Mouse (Mus musculus) thymus, postnatal 0 days (tissue): Measurements from ENCODE around the gene Uvrag. TPM values are rescaled to one million over a fixed set of nuclear protein-coding genes. Genes with fewer than 3 reads are reported as not detected.
A peak's percentile ranks its signal among the peaks of the same experiment; 100 is the strongest.

Experiments used
- DNase-seq: peaks from one replicate; pipeline ENCODE4 v3.0.0-alpha.2; 2015; ENCODE audit warnings: low spot score
- polyA plus RNA-seq: library from polyadenylated mRNA; unstranded; fragments of >200 nt; fragmentation: Nextera tagmentation; extraction: Ambion mirVana; gene quantifications from 2 replicates; pipeline ENCODE4 v1.2.1, GENCODE M21; 2015

Gene Uvrag
- polyA plus RNA-seq, 1 experiment from 2014 or later: 30.9 TPM

DNA sequence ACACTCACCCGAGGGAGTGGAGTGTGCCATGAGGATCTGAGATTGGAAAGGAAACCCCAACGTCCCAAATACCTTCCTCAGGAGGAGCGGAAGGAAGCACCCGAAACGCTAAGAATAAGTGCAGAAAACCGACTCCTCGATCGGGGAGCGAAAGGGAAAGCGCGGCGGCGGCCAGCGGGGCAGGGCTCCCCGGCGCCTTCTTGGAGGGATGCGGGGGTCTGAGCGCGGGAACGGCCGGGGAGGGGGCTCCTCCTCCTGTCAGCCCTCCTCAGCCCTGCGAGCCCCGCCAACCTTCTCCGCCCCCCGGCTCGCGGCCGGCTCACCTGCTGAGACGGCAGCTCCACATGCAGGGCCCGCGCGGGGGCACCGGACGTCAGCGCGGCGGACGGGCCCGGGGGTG is 430 bp downstream of the Uvrag start:
- DNase-seq: no peak

DNA sequence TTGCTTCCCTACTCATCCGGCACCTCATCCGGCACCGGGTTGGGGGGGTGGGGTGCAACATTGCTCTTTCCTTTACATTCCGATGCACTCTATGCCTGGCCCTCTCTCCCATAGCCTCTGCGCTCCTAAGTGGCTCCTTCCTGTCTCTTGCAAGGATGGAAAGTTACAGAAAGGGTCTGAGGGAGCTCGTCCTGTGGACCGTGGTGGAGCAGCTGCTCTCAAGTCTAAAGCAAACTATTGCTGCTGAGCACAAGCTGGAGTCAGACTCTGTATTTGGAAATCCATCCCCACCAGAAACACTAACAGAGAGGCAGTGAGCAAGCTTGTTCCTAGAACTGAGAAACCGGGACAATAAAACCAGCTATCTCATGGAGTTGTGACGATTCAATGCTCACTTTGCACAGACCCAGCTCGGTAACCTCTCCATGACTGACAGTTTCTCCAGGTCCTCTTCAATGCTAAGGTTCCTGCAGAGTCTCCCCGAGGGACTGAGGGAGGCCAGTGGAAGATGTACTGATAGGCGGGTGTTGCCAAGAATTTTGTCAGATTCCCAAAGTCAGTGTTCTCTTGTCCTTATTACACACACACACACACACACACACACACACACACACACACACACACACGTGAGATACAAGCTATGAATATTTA is 975 bp downstream of the Uvrag start:
- DNase-seq: peak; percentile 54

DNA sequence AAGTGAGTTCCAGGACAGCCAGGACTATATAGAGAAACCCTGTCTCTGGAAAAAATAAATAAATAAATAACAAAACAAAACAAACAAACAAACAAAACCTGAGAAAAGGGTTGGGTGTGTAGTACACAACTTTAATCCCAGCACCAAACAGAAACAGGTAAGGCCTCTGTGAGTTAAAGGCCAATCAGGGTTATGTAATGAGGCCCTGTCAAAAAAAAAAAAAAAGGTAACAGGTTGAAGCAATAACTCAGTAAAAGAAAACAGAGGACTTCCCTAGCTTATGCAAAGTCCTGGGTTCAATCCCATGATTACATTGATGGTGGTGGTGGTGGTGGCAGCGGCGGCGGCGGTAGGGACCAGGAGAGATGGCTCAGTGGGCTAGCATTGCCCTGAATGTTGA is 3.4 kb downstream of the Uvrag start:
- no peak for DNase-seq

DNA sequence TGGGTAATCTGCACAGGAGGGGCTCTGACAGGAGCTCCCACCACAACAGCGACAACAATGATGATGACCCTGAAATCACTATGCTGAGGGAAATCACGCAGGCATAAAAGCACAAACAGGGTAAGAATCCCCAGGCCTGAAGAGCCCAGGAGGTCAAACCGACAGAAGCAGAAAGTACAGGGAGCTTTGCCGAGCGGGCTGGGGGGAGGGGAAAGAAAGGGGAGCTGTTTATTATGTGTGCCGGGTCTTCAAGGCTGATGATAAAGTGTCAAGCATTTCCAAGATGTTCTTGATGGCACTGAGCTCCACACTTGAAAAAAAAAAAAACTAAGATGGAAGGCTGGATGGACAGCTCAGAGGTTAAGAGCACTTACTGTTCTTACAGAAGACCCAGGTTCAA is 4.2 kb downstream of the Uvrag start:
- no peak for DNase-seq

DNA sequence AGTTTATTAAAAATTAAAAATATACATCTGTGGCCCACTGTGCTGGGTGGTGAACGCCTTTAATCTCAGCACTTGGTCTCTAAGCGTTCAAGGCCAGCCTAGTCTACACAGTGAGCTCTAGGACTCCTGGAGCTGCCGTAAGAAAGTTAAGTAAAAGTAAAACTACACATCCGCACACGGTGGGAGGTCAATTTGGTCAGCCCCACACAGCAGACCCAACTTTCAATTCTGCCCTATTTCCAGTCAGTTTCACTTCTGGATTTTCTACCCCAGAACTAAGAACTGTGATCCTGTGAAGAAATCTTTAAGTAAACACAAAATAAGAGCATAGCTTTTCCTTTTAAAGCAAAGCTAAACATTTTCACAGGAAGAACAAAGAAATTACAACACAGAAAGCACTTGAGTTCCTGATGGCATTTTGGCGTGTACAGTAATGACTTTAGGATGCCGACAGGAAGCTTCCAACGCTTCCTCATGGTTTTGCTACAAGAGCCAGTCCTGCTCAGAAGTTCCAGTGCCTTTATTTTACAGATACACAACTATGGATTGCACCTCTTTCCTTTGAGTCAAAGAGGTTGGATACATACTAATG is 7.0 kb downstream of the Uvrag start:
- no peak for DNase-seq

DNA sequence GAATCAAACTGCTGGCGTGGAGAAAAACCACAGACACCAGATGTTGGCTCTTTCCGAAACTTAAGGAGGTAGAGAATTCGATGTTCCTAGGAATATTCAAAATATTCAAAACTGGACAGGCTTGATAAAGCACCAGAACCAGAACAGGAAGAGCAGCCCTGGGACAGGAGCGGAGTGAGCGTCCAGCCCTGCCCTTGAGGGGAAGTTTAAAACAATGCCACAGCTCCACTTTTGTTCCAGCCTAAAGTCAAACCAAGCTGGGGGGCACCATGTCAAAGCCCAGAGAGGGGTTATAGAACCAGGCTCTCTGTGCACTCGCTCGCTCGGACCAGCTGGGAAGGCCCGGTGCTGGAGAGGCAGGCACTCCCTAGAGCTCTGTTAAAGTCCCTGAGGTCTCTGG is 8.3 kb downstream of the Uvrag start:
- DNase-seq: no peak

DNA sequence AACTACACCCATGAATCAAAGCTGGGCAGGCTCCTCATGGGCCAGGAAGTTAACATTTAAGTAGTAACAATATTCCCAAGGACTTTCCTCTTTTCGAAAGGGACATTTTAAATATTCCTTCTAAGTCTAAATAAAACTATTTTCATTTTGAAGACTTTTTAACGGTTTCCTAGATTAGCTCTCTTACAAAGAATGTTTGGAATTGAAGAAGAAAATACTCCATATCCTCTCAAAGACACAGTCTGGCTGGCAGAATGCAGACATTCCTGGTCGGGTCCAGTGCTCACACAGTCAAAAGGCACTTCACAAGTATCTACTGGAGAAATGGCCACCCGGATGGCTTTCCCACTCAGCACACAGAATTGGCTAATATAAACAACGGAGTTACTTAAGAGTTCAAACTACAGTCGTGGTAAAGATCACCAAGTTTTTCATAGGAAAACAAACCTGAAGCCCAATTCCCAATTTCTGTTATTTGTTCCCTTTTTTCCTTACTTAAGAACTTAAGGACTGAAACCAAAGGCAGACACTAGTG is 9.1 kb downstream of the Uvrag start:
- DNase-seq: no peak

DNA sequence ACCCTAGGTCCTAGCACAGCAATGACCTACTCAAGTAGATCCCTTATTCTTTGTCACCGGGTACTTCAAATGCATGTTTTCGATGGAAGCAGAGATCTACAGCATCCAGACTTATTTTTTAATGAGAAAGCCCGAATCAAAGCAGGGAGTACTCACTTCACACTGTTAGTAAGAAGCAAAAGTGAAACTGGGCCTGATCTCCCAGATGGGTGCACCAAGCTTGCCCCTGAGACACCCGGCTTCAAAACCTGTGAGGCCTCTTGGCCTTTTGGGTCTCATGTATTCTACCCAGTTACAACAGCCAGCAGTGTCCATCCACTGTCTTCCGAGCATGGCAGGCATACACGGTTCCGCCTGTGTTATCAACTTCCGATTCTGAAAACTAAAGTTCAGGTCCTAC is 12.0 kb downstream of the Uvrag start:
- no peak for DNase-seq

DNA sequence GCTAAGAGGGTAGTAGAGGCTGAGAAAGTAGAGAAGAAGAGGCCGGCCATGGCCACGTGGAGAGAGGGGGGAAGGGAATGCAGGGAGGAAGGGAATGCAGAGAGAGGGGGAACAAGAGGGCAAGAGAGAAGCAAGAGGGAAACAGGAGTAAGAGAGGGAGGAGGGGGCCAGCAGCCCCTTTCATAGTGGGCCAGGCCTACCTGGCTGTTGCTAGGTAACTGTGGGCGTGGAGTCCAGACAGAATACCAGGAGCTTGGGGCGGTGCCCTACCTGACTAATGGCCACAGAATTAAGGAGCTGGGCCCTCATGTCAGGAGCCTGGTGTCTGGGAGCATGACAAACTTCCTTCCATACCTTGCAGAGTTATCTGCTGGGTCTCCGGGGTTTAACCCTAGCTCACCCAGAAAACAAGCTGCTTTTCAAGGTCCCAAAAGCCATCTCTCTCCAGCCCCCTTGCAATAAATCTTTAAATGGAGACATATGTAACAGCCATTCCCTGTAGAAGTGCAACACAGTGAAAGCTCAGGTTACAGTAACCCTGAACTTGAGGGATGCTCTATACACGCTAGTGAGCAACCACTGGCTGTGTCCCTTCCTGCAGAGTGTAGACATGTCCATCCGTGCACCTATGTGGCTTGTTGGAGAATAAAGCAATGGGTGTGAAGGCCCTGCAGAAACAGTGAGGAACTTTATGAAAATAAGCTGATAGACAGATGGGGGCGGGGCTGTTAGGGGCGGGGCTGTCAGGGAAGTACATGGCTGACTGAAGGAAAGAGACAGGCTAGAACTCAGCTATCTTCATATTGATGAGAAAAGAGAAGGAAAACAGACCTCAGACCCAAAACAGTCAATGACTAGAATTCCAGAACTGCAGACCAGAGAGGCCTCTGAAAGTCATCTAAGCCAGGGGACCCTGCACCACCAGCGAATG is 12.7 kb downstream of the Uvrag start:
- DNase-seq: no peak

DNA sequence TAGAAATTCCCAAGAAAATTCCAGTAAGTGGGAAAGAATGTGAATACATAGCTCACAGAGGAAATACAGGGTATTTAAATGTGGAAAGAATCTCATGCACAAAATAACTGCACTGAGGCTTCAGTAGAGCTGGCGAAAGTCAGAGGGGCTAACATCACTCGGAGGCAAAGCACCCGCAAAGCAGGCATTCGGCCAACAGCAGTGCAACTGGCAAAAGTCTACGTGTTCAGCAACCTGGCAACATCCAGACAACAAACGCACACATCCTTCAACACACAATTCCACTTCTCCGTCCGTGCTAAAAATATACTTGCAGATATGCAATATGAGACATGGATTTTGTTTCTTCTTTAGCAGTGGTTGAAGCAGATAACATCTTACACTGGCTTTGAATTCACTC is 14.9 kb downstream of the Uvrag start:
- DNase-seq: no peak

DNA sequence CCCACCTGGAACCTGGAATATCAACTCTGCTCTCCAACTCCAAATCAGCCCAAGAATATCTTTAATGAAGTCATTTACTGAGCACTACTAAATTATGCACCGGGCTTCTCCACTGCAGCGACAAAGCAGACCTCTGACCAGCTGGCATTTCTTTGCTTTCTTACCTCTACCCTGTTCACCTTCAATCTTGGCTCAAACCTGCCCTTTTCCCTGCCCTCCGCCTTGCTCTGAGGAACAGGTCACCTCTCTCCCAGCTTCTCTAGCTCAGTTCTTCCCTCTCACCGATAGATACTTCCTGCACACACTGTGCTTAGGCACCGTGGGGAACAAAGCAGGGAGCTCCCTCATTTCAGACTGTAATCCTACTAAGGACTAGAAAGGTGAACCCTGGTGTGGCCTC is 18.3 kb downstream of the Uvrag start:
- no peak for DNase-seq

DNA sequence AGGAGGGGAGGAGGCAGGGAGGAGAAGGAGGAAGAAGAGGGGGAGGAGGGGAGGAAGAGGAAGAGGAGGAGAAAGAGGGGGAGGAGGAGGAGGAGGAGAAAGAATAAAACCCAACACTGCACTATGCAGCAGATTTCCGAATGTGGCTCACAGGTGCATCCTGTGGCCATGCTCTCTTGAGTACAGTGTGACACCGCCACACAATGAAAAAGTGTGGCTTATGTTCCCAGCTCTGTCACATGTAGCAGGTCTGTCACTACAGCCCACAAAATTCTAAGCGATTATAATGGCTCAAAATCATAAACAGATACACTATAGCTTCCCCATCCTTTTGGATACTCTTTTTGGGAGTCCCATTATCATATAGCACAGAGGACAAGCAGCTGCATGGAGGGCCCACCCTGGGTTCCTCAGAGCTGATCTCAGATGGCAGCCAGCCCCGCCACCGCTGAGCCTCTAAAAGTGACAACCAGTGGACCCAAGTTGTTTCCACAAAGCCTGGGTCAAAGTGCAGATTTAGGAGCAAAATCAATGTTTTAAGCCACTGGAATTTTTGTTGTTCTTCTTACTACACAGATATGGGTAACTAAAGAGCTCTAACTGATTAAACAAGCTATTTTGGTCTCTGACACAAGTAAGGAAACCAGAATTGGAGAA is 19.9 kb downstream of the Uvrag start:
- DNase-seq: peak; percentile 79

DNA sequence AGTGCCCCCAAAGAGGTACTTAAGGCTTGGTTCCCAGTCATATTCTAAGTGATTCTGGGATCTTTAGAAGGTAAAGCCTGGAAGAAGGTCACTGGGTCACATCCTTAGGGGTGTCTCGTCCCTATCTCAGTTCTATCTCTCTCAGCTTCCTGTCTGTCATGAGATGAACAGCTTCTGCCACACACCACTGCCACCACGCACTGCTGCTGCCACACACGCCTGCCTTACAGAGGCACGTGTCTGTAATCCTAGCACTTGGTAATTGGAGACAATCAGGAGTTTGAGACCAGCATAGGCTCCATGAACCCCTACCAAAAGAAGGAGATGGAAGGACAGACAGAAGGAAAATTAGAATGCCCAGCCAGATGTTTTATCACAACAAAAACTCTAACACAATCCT is 20.9 kb downstream of the Uvrag start:
- peak; percentile 46 for DNase-seq

DNA sequence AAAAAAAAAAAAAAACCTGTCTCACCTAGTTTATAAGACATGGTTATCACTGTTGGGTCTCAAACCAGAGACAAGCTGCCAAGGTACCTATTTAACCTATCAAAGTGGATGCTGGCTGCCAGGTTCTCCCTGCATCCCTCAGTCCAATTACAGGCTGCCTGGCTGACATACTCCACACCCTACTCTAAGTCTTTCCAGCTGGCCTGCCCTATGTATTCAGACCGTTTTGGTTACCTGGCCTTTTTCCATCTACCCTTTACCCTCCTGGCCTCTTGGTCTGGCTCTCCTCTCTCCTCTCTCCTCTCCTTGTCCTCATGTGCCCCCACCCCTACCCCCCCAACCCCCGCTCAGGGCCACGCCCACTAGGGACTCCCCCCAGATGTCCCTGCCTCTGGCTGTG is 24.2 kb downstream of the Uvrag start:
- DNase-seq: no peak

DNA sequence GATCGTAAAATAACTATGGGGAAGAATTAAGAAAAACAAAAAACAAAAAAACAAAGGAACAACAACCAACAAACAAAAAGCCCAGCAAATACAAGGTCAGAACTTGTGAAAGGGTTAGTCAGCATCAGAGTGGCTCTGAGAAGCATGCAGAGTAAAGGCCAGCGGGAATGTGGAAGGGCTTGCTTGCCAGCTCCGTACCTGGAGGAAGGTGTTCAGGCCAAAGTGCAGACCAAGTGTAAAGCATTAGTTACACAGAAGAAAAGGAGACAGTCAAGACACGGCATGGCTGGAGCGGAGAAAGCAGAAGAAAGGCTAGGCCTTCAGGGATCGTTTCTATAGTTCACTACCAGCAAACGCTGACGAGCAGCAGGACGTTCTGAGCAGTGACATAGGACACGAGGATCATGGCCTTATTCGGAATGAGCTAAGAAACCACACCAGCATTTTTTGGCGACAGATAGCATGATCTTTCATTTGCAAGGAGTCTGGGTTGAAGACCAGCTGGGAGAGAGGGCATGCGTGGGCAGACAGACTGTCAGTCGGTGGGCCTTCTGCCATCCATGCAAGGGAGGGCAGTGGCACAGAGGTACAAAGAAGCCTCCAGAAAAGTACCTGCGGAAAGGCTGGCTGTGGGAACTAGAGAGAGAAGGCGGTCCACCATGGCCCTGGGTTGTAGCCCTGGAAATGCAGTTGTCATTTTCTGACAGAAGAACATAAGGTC is 26.8 kb downstream of the Uvrag start:
- no peak for DNase-seq

DNA sequence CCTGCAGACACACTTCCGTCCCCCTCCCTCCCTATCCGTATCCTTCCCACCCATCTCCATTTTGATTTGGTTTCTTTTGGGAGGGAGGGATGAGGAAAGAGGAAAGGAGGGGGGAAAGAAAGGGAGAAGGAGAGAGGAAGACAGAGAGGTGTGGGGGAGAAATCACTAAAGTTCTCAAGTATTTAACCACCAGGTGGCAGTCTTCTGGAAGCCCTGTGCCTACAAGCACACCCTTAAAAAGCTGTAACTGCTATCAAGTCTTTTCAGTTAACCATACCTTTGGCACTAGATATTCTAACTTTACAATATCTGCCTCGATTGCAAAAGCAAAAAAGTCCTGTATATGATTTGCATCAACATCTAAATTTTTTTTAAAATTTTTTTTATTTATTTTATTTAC is 33.4 kb downstream of the Uvrag start:
- DNase-seq: peak; percentile 80

DNA sequence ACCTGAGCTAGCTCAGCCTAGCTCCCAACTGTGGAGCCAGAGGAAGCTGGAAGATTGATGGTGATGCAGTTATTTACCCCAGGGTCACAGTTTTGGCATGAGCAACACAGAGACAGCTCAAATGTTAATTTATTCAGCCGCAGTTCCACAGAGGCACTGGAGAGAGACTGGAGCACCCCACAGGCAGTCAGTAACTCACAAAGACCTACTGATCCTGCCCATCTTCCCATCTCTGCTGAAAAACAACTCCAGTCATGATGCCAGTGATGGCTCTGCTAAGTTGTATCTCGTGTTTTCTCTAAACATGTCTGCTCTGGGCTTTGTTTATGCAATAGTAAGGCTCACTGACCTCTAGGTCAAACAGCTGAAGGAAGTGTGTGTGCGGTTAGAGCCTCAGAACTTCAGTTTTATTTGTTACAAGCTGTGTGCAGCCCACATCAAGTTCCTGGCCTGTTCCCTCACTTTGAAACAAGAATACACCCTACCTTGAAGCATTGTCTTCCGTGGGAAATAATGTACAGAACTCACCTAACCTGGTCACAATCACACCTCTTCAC is 34.1 kb downstream of the Uvrag start:
- no peak for DNase-seq

DNA sequence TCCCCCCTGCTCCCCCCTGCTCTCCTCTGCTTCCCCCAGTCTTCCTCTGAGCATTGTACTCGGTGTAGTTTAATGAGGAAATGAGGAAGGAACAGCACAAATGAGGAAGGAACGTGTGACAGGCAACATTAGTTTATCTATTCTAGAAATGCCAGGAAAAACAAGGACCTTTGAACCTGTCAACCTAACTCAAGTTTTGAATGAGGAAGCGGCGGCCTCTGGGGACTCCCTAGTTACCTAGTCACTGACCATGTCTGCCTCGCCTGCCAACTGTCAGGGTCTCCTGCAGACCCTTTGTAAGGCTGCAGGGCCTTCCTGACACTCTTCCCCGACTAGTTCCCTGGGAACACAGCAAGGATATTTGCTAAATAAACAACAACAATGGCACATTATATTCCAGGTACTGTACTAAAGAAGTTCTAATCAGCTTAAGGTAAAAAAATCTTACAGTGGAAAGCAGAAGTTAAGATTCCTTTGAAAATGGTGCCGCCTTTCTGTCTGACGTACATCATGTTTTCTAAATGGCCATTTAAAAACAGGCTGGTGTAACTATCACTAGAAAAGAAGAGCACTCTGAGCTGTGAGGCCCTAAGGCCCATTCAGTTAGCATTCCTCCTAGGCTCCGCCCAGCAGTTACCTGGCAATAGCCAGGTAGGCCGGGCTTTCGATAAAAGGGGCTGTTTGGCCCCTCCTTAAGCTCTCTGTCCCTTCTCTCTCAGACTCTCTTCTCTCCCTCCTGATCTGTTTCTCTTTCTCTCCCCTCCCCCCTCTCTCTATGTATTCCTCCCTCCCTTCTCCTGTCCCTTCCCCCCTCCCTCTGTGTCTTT is 39.0 kb downstream of the Uvrag start:
- no peak for DNase-seq

DNA sequence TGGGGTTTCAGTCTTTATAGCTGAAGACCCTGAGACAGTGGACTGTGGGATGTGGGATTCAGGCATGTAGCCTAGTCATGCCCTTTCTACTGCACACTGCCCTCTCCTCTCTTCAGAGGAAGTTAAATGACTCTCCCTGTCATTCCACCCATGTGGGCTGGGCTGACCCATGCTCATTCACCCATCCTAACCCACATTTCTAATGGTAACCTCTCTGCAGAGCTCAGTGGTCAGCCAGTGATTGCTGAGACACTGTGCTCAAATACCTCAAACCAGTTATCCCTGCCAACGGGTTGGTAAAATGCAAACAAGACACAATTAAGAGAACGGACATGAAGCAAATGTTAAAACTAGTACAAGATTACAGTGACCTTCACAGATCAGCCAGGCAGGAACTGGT is 39.9 kb downstream of the Uvrag start:
- no peak for DNase-seq

DNA sequence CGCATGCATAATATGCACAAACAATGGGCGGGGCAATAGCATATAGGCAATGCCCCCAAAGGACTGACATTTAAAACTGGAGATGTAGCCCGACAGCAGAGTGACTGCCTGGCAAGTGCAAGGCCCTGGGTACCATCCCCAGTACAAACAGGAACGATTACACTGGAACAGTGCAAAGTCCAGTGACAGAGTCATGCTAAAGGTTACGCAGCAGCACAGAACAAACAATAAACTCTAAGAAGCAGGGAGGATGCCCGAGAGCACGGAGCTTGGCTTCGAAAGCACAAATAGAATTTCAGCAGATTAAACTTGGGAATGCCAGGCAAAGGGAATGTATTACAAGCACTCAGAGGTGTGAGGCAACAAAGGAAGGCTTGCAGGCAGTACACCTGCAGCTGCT is 40.4 kb downstream of the Uvrag start:
- no peak for DNase-seq
